Comparison of ENCODE assay signal across 9 mouse cellular contexts in genomic region chr19:45747028-45747867, GRCm38 (mm10). TPM values are rescaled to one million over a fixed set of nuclear protein-coding genes. Genes with fewer than 3 reads are reported as not detected.
DNase-seq lines count a peak whose midpoint lies in the region; ATAC-seq and TF ChIP-seq lines count a peak whose summit lies in the region.
"Had no signal": no experiment of that assay in that cellular context is flagged by ENCODE, and none has a peak within 500 bp of the region (broad histone marks: within the 10 kb centered on the region; RNA-seq: fewer than 3 reads in every experiment).

No protein-coding gene starts in this region.

- H3K27me3 ChIP-seq in limb, embryonic 12.5 days = peaks cover 49% of the 10 kb centered on the region
- H3K27me3 ChIP-seq in thymus, adult 2 months (ENCODE audit: control insufficient read depth, insufficient read depth, low read length) = peaks cover 11% of the 10 kb centered on the region

- no peak overlapping the region for H3K9ac ChIP-seq in limb, embryonic 12.5 days (replicated peaks)

- peaks cover 14% of the 10 kb centered on the region for H3K36me3 ChIP-seq in limb, embryonic 12.5 days
- peaks cover 4% of the 10 kb centered on the region for H3K36me3 ChIP-seq in thymus, adult 2 months (ENCODE audit: control insufficient read depth, insufficient read depth, low read length)

- H3K9me3 ChIP-seq in limb, embryonic 12.5 days = no peaks in the 10 kb centered on the region
- H3K9me3 ChIP-seq: heart, embryonic 13.5 days had no signal

- DNase-seq in 3134 (ENCODE audit: extremely low read depth, insufficient read length, low spot score) (peak; percentile 76), NIH3T3 (ENCODE audit: low read depth) (peak; percentile 96)
- peak; percentile 88 to 91 for DNase-seq in cerebellum, postnatal 25 days
- peak; percentile 83 for DNase-seq in gastrocnemius, postnatal 14 days
- DNase-seq in kidney, adult 9 months = peak; percentile 92
- DNase-seq in ovary, adult 18-20 months (ENCODE audit: low spot score) = peak; percentile 49
- peak; percentile 89 for DNase-seq in thymus, adult 2 months

- intact Hi-C loops in gastrocnemius, postnatal 14 days (cut with DNase I; ENCODE audit: low total_unique reads) = no loop called here

- H3K4me1 ChIP-seq in limb, embryonic 12.5 days (replicated peaks) = peaks cover 45% of the 10 kb centered on the region
- H3K4me1 ChIP-seq in thymus, adult 2 months (replicated peaks; ENCODE audit: control insufficient read depth, insufficient read depth, low read length) = peaks cover 23% of the 10 kb centered on the region

- ATAC-seq in limb, embryonic 12.5 days (ENCODE audit: insufficient number of reproducible peaks, insufficient read depth, low FRiP score, low TSS enrichment, low read depth) = 0 out of 2 replicates have a peak, but pooled peaks have one; percentile 38

- H3K4me3 ChIP-seq in limb, embryonic 12.5 days (replicated peaks) = no peak overlapping the region
- no peak overlapping the region for H3K4me3 ChIP-seq in thymus, adult 2 months (ENCODE audit: control insufficient read depth, insufficient read depth, low read length)

- H3K27ac ChIP-seq in limb, embryonic 12.5 days = no peak overlapping the region
- H3K27ac ChIP-seq in thymus, adult 2 months (ENCODE audit: control insufficient read depth, insufficient read depth, low read length) = no peak overlapping the region
- H3K27ac ChIP-seq: heart, embryonic 13.5 days had no signal

- 20% methylated on average over 11 of the region's 11 CpGs for WGBS in limb, embryonic 12.5 days
- 53% methylated on average over 11 of the region's 11 CpGs for WGBS in thymus, adult 2 months

- TF ChIP-seq POLR2A in thymus, adult 2 months (IDR thresholded peaks at IDR 0.05; ENCODE audit: control insufficient read depth, extremely low read depth, insufficient read depth, low read length, poor library complexity) = no peak

- peak overlapping the region; percentile 1; the same call in 1 of the 2 replicates for H3K4me2 ChIP-seq in limb, embryonic 12.5 days

- peak; percentile 82; the same call in 1 of the 2 replicates for TF ChIP-seq CTCF in thymus, adult 2 months (IDR thresholded peaks at IDR 0.05; ENCODE audit: borderline replicate concordance, control insufficient read depth, extremely low read depth, insufficient read depth, low read length, poor library complexity)

RNA-seq across cellular contexts. Expression of gene Npm3, which starts 2.1 kb away (rescaled TPM):
- 10 to 100 TPM; 10.4 to 15.8 TPM for total RNA-seq in gastrocnemius, postnatal 14 days (2021)
- polyA plus RNA-seq in limb, embryonic 12.5 days (2016; fragmentation: Nextera tagmentation; extraction: Ambion mirVana) = 12.2 and 12.8 TPM in 2 replicates
- 146 and 167 TPM in 2 replicates for polyA plus RNA-seq in thymus, adult 2 months (2012; rRNA removed)

RNA-seq across cellular contexts. Expression of gene Fgf8, which starts 4.5 kb away (rescaled TPM):
- not detected for total RNA-seq in gastrocnemius, postnatal 14 days (2021)
- 16.1 and 18.3 TPM in 2 replicates for polyA plus RNA-seq in limb, embryonic 12.5 days (2016; fragmentation: Nextera tagmentation; extraction: Ambion mirVana)
- 0.26 and 0.33 TPM in 2 replicates for polyA plus RNA-seq in thymus, adult 2 months (2012; rRNA removed)

RNA-seq across cellular contexts. Expression of gene Mgea5, which starts 36.4 kb away (rescaled TPM):
- 10 to 100 TPM; 28.6 to 29.6 TPM for total RNA-seq in gastrocnemius, postnatal 14 days (2021)
- 84.2 and 87.9 TPM in 2 replicates for polyA plus RNA-seq in limb, embryonic 12.5 days (2016; fragmentation: Nextera tagmentation; extraction: Ambion mirVana)
- polyA plus RNA-seq in thymus, adult 2 months (2012; rRNA removed) = 71.2 and 74.2 TPM in 2 replicates

Comparison
In these comparisons a context has a peak if more than half of its experiments do, and no peak if none do; other contexts are left out.
1. RNA of gene Npm3, which starts 2.1 kb away (polyA plus RNA-seq): 146 to 167 TPM in thymus, adult 2 months; 12.2 to 12.8 TPM in limb, embryonic 12.5 days; every median in the first group is over 10 times any median in the second.
2. RNA of gene Fgf8, which starts 4.5 kb away (polyA plus RNA-seq): 16.1 to 18.3 TPM in limb, embryonic 12.5 days; 0.26 to 0.33 TPM in thymus, adult 2 months; every median in the first group is over 10 times any median in the second.
3. Peak in every context shown above with its lines, with median percentiles within 50 percentile points of each other: DNase-seq.